Mouse (Mus musculus): ENCODE measurements around the gene Gm28308.

Gm28308 gene

GRCm38 (mm10) chr6:52247766-52248637, 34.9 kb upstream of the Gm28308 start:
- in situ Hi-C loops (cut with MboI, MseI) = no loop called here

GRCm38 (mm10) chr6:52246916-52247315, 33.8 kb upstream of the Gm28308 start:
- in situ Hi-C loops (cut with MboI, MseI) = no loop called here

DNA sequence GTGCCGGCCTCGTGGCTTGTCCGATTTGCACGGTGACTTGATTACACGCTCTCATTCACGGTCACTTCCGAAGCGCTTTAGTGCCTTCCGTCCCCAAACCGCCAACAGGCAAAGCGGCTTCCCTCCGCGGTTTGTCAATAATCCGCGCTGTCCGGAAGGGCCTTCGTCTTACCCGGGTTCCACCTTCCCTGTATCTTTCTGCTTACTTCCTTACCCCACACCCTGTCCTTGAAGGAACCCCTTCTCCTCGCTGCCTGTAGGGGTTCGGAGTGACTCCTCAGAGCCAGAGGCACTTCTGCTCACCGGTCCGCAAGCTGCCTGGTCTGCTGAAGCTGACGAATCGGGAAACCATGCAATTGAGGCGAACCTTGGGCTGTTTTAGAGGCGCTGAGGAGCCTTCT, 33.3 kb upstream of the Gm28308 start:
- in situ Hi-C loops (cut with MboI, MseI) = no loop called here

DNA sequence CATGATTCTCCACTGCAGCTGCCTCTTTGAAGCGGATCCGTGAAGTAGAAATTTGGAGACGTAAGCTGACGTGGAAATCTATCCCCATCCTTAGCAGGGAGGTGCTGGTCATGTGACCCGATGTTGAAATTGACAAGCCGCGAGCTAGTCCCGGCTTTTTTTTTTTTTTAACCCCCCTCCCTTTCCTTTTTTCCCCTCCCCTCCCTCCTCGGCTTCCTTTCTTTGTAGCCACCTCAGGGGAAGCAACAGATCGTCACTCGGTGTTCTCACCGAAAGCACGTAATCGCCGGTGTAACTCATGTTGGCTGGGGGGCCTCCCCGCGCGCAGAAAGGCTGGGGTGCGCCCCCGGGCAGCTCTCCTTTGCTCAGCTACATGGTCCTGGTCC, 32.6 kb upstream of the Gm28308 start, which contains the start of gene Hoxa11:
Gene Hoxa11 (minus strand): TSS at position 54 of the 386 bp plus-strand sequence.
- in situ Hi-C loops (cut with MboI, MseI) = no loop called here

- in situ Hi-C loops (cut with MboI, MseI) = no loop called here
Measured at GRCm38 (mm10) chr6:52245040-52245756, 32.1 kb upstream of the Gm28308 start.

DNA sequence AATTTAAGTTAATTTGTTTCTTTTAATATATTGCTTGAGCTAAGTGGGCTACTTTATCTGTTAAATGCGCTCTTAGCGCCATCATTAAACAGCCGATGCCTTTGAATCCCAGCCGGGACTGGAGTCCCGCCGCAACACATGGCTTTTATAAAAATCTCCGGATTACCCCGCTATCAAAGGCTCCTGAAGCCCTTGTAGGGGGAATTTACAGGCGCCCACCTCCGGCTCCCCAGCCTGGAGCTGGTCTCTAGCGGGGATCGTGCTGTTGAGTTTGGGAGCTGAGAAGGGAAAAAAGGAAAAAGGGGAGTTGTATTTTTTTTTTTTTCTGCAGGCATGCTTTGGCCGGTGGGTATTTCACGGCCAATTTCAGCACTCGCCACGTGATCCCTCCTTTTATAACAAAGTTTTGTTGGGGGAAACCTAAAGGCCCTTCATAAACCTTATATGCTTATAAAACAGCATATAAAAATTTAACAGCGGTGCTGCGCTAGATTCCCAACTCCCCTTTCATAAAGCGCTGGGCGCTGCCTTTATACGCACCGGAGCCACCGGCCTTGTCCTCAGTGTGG, 31.4 kb upstream of the Gm28308 start:
- in situ Hi-C loops (cut with MboI, MseI) = no loop called here

GRCm38 (mm10) chr6:52243681-52244121, 30.6 kb upstream of the Gm28308 start:
- in situ Hi-C loops (cut with MboI, MseI) = no loop called here

DNA sequence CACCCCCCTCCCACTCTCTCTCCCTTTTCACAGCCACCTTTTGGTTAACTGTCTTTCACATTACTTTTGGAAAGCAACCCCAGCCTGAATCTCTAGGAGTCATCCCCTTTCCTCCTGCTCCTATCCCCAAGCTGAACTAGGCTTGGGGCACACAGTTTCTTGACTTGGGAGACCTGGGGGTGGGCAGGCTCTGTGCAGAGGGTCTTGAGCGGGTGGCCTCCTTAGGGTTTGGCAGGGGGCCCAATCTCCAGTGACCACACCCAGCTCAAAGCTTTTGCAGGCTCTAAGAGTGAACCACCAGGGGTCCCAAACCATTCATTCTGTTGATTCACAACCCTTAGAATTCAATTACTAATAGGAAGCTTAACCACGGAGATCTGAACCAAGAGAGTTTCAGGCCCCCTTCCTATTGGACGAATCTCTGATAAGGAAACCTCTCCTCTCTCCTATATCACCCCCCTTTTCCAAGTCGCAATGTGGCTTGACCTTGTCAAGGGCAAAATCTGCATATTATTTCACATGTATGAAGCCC, 29.7 kb upstream of the Gm28308 start:
- in situ Hi-C loops (cut with MboI, MseI) = no loop called here

DNA sequence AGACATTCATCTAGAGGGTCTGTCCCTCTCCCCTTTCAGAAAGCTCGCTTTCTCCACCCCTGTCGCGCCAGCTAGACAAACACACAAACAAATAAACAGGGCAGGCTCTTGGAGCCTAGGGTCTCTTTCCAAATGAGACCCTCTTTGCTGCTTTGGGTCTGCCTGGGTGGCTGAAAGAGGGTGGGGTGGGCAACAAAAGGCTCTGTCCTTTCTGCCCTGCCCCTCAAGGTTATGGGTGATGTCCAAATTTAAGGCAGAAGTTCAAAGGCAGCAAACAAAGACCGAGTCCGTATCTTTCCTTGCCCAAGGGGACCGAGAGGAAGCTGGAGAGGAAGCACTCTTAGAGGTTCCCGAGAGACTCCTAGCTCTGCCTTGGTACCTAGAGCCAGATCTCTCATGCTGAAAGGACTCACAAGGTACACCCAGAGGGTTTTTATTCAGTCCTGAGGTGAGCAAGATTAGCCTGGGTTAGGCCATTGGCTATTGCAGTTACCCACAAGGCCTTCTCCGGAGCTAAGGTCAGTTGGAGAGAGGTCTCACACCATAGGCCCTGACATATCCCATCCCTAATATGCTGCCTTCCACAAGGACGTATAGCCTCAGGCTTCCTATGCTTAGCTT, 28.0 kb upstream of the Gm28308 start:
- in situ Hi-C loops (cut with MboI, MseI) = no loop called here

- in situ Hi-C loops (cut with MboI, MseI) = no loop called here
Measured at GRCm38 (mm10) chr6:52240389-52241000, 27.4 kb upstream of the Gm28308 start, which contains the start of gene Hoxa10. TSS of gene Hoxa10 (minus strand) at chr6:52240854.

DNA sequence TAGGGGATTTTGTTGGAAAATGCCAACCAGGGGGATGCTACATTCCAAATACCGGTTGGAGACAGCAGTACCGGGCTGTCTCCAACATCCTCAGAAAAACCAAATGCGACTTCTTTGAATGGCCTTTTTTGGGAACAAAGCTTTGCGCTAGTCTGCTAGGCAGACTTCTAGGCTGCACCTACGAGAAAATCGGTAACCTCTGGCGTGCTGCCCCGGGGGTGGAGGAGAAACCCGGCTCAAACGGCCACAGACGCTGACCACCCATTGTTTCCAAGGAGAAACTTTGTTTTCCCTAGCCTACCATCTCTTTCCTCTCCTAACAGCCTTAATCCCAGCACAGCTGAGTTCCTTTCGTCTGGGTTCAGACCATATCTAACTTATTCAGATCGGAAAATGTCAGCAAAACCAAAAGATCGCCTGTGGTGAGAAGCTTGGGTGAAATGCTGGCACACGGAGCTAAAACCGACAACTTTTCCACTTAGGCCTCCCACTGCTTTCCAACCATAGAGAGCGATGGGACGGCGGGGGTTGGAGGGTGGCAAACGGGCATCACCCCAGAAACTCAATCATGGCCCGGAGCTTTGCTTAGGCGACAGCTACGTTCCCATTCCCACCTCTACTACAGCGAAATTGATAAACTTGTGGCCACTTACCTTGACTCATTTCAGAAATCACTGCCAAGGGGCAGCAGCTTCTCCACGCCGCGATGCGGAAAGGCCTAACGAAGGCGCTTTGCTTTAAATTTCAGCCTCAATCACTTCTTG, 26.7 kb upstream of the Gm28308 start:
- in situ Hi-C loops (cut with MboI, MseI) = loop anchor here (10.0 kb wide), 1 partner anchor 1065 kb away; no protein-coding TSS in a partner anchor

DNA sequence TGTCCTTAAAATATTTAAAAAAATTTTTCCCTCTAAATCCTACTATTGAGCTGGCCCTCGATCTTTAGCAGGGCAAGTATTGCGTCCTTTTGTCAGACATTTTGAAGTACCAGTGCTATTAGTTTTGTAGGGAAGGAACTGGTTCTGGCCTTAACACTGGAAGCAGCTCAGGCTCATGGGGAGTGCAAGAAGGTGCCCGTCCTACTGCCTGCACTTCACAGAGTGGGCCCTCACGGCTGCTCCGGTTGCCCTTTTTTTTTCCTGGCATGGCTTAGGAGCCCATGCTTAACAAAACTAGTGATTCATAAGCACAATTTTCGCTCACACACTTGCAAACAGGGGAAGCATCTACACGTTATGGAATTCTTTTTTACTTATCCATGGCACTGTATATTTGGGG, 25.8 kb upstream of the Gm28308 start:
- in situ Hi-C loops (cut with MboI, MseI) = loop anchor here (10.0 kb wide), 1 partner anchor 1064 kb away; no protein-coding TSS in a partner anchor

DNA sequence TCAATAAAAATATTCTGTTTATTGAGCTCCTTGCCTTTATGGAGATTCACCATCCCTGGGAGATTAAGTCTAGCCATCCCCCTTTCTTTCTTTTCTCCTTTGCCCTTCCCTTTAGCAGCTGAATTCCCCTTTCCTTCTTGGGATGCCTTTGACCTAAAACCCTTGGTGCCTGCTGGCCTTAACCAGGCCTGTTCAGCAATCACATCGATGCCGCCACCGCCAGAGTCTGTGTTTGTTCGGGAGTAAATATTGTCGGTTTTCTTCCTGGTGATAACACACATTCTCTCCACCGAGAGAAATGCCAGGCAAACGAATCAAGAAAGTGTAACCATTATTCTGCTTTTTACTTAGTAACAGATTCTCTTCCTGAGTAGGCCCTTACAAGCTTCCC, 25.0 kb upstream of the Gm28308 start:
- in situ Hi-C loops (cut with MboI, MseI) = loop anchor here (10.0 kb wide), 1 partner anchor 1063 kb away; no protein-coding TSS in a partner anchor

GRCm38 (mm10) chr6:52237346-52238154, 24.4 kb upstream of the Gm28308 start:
- in situ Hi-C loops (cut with MboI, MseI) = loop anchor here (10.0 kb wide), 1 partner anchor 1063 kb away; no protein-coding TSS in a partner anchor

GRCm38 (mm10) chr6:52236806-52237205, 23.7 kb upstream of the Gm28308 start:
- in situ Hi-C loops (cut with MboI, MseI) = loop anchor here (10.0 kb wide), 1 partner anchor 1062 kb away; no protein-coding TSS in a partner anchor

DNA sequence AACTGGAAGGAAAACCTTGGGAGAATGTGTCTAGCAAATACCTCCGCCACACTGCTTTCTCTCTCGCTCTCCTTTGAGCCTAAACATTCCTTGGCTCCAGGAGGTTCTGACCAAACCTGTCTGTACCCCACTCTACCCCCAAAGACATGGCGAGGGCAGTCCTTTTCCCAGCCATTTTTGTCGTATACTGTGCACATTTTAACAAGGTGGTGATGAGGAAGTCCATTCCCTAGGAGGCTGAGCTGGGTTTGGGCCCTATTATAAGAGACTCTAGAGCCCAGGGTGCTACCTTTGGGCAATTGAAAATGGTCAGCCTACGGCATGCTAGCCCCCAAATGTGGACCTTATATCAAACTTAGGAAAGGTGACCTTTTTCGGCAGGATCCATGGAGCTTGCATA, 22.7 kb upstream of the Gm28308 start:
- in situ Hi-C loops (cut with MboI, MseI) = loop anchor here (10.0 kb wide), 1 partner anchor 1061 kb away; no protein-coding TSS in a partner anchor

- in situ Hi-C loops (cut with MboI, MseI) = loop anchor here (10.0 kb wide), 1 partner anchor 1060 kb away; no protein-coding TSS in a partner anchor
Measured at GRCm38 (mm10) chr6:52235267-52235666, 22.1 kb upstream of the Gm28308 start.

- in situ Hi-C loops (cut with MboI, MseI) = loop anchor here (10.0 kb wide), 1 partner anchor 1060 kb away; no protein-coding TSS in a partner anchor
Measured at GRCm38 (mm10) chr6:52234428-52235140, 21.4 kb upstream of the Gm28308 start.

Data from T-helper 2 cell (primary cell).